Comparison of ENCODE assay signal across 19 mouse cellular contexts in genomic region chr15:77864063-77864758, GRCm38 (mm10).
"Had no signal": no experiment of that assay in that cellular context is flagged by ENCODE, and none has a peak within 500 bp of the region (broad histone marks: within the 10 kb centered on the region; RNA-seq: fewer than 3 reads in every experiment).

No protein-coding gene starts in this region.

- H3K36me3 ChIP-seq: limb, embryonic 10.5 days; limb, embryonic 13.5 days; midbrain, embryonic 13.5 days; neural tube, embryonic 13.5 days; stomach, embryonic 15.5 days had no signal

- H3K4me1 ChIP-seq: limb, embryonic 13.5 days had no signal

- DNase-seq: kidney, adult 11 months; kidney, adult 8-10 months; kidney, postnatal 14 days; layer of hippocampus, adult 9-11 months; liver; liver, postnatal 0 days; lung, embryonic 14.5 days; retina, postnatal 1 day; right cerebral cortex, postnatal 25 days; spleen, adult 18-20 months; thymus, postnatal 36 days had no signal

- H3K9ac ChIP-seq: limb, embryonic 13.5 days; liver, embryonic 14.5 days; liver, postnatal 0 days; lung, embryonic 14.5 days; midbrain, embryonic 13.5 days; neural tube, embryonic 13.5 days; stomach, embryonic 15.5 days had no signal

- H3K4me3 ChIP-seq: layer of hippocampus, adult 2 months; limb, embryonic 10.5 days; limb, embryonic 13.5 days; midbrain, embryonic 13.5 days; neural tube, embryonic 13.5 days; stomach, embryonic 15.5 days had no signal

- H3K9me3 ChIP-seq: limb, embryonic 10.5 days; limb, embryonic 13.5 days; midbrain, embryonic 13.5 days; neural tube, embryonic 13.5 days; stomach, embryonic 15.5 days had no signal

- H3K27me3 ChIP-seq: limb, embryonic 13.5 days; midbrain, embryonic 13.5 days; neural tube, embryonic 13.5 days; stomach, embryonic 15.5 days had no signal

- H3K4me2 ChIP-seq: limb, embryonic 13.5 days; lung, embryonic 14.5 days; midbrain, embryonic 13.5 days; neural tube, embryonic 13.5 days; stomach, embryonic 15.5 days had no signal

- H3K27ac ChIP-seq: layer of hippocampus, adult 2 months; limb, embryonic 10.5 days; limb, embryonic 13.5 days; liver, embryonic 14.5 days; macrophage; midbrain, embryonic 13.5 days; neural tube, embryonic 13.5 days; stomach, embryonic 15.5 days had no signal
